Mouse (Mus musculus): ENCODE results near the gene Tor1b.

GRCm38 (mm10) chr2:30981790-30982513 is 29.2 kb downstream of the Tor1b start, which contains the start of the genes BC005624 and Usp20:
- no peak for TF ChIP-seq USF2 (conservative IDR thresholded peaks at IDR 0.05; ENCODE audit: low read depth, low read length)
- TF ChIP-seq USF1 (IDR thresholded peaks at IDR 0.05; ENCODE audit: low read depth, low read length) = peak; percentile 36; the same call in 1 of the 2 replicates
- peak in 1 of 2 experiments; percentile 15; a peak in 2 of 4 replicates for TF ChIP-seq CTCF (conservative IDR thresholded peaks at IDR 0.05 in 1 of 2, IDR thresholded peaks at IDR 0.05 in 1 of 2; ENCODE audit: low read depth in 2 of 2, low read length in 2 of 2)
- TF ChIP-seq ELF1 (IDR thresholded peaks at IDR 0.05; ENCODE audit: low read depth, low read length) = peak; percentile 98
- TF ChIP-seq POLR2A (IDR thresholded peaks at IDR 0.05; ENCODE audit: low read depth, low read length) = peak; percentile 75
- TF ChIP-seq MAZ (IDR thresholded peaks at IDR 0.05; ENCODE audit: low read depth, low read length) = no peak
- no peak for TF ChIP-seq RAD21 (IDR thresholded peaks at IDR 0.05; ENCODE audit: low read depth, low read length)
- no peak; the same call in 1 of the 2 replicates for TF ChIP-seq EP300 (IDR thresholded peaks at IDR 0.05; ENCODE audit: low read length)
- TF ChIP-seq ZKSCAN1 (IDR thresholded peaks at IDR 0.05; ENCODE audit: borderline replicate concordance, low read depth, low read length) = no peak
- TF ChIP-seq ZMIZ1 (IDR thresholded peaks at IDR 0.05; ENCODE audit: low read depth, low read length) = 0 out of 2 replicates have a peak, but pooled peaks have one; percentile 59
